Mouse (Mus musculus) gastrocnemius, adult 18-20 months (tissue): ENCODE results near the gene Gin1. TPM values are rescaled to one million over a fixed set of nuclear protein-coding genes. Genes with fewer than 3 reads are reported as not detected.

Source experiments
- DNase-seq: peaks from one replicate; pipeline ENCODE4 v3.0.0; 2021; ENCODE audit warnings: low spot score
- total RNA-seq, 2 experiments: library from RNA; stranded (reverse); gene quantifications; 2 replicates each; pipeline ENCODE4 v1.2.3; 2021

The Gin1 gene
- total RNA-seq, 2 experiments from 2014 or later = 3.8 to 4.1 TPM

- DNase-seq = no peak
These were observed 15.9 kb downstream of the Gin1 start for GRCm38 (mm10) chr1:97785685-97786393.

- no peak for DNase-seq
These were observed 17.7 kb downstream of the Gin1 start for GRCm38 (mm10) chr1:97787674-97788073.

GRCm38 (mm10) chr1:97788490-97788889 is 18.5 kb downstream of the Gin1 start:
- no peak for DNase-seq

- no peak for DNase-seq
These were observed 24.1 kb downstream of the Gin1 start for GRCm38 (mm10) chr1:97794110-97794509.

GRCm38 (mm10) chr1:97795936-97796335 is 26.0 kb downstream of the Gin1 start:
- DNase-seq = no peak

GRCm38 (mm10) chr1:97802207-97802902 is 32.4 kb downstream of the Gin1 start:
- DNase-seq = no peak

GRCm38 (mm10) chr1:97804520-97804919 is 34.5 kb downstream of the Gin1 start:
- no peak for DNase-seq

- no peak for DNase-seq
These were observed 39.4 kb downstream of the Gin1 start for GRCm38 (mm10) chr1:97809255-97809912.

- DNase-seq = no peak
These were observed 51.3 kb downstream of the Gin1 start for GRCm38 (mm10) chr1:97821282-97821681.

GRCm38 (mm10) chr1:97822203-97822602 is 52.2 kb downstream of the Gin1 start:
- DNase-seq = no peak

GRCm38 (mm10) chr1:97822904-97823303 is 52.9 kb downstream of the Gin1 start:
- no peak for DNase-seq

- DNase-seq = no peak
These were observed 57.6 kb downstream of the Gin1 start for GRCm38 (mm10) chr1:97827566-97827965.

GRCm38 (mm10) chr1:97828087-97828486 is 58.1 kb downstream of the Gin1 start:
- no peak for DNase-seq

- DNase-seq = peak; percentile 11
These were observed 63.7 kb downstream of the Gin1 start for GRCm38 (mm10) chr1:97833466-97834353.

GRCm38 (mm10) chr1:97834354-97834822 is 64.4 kb downstream of the Gin1 start:
- DNase-seq = no peak

Other genes starting within 250 kb of the Gin1 start
- gene D1Ertd622e, start 108.1 kb upstream of the Gin1 start, total RNA-seq = 10 to 100 TPM; 13.2 to 16.2 TPM
- 1 to 10 TPM; 1.7 to 1.8 TPM for gene Ppip5k2, start 239 bp downstream of the Gin1 start, total RNA-seq